Mouse (Mus musculus) cerebellum, adult 9-10 months (tissue): Measurements from ENCODE around the gene Olfr1369-ps1.
"Not testable (repeated sequence)": the region's sequence is repeated elsewhere in the genome, so short reads cannot be mapped to it uniquely, and the experiment has no call there.

Experiments
- DNase-seq: peaks from one replicate; pipeline ENCODE4 v3.0.0; 2022

Gene Olfr1369-ps1

GRCm38 (mm10) chr13:21111183-21111582 lies at the start of gene Olfr1369-ps1:
TSS of gene Olfr1369-ps1 (plus strand) at chr13:21111483.
- DNase-seq = not testable (repeated sequence)

DNA sequence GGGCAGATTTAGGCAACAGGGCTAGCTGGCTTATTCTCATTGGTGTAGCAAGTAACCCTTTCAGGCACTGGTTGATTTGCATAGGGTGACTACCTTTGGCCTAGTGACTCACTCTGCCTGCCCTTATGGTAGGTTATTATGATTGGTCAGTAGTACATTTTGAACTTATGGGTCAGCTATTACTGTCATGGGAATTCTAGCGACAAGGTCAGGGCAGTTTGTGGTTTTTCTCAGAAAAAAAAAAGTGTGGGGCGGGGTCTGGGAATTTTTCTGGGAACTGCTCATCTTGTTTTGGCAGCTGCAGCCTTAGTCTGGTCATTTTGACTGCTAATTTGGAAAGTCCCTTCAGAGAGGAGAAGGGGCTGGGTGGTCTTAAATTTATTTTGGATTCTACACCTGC lies 45.3 kb upstream of the Olfr1369-ps1 start:
- DNase-seq = no peak

GRCm38 (mm10) chr13:21074847-21075246 lies 36.4 kb upstream of the Olfr1369-ps1 start, which contains the start of gene Olfr1370:
TSS of gene Olfr1370 (minus strand) at chr13:21074947.
- DNase-seq = no peak

DNA sequence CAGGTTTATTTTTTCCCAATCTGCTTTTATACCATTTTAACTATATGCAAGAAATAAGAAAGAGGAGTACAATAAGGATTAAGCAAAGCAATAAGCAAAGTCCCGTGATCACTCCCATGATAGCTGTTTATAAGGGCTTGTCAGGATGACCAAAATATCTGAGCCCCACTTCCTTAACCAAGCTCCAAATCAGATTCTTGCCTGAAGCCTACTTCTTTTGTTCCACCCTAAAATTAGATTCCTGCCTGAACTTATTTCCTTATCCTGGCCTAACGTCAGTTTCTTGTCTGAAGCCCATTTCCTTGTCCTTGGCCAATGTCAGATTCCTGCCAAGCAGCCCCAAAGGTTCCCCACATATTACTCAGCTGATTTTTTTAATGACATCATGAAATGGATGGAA lies 28.6 kb upstream of the Olfr1369-ps1 start:
- no peak for DNase-seq

GRCm38 (mm10) chr13:21109759-21110158 lies 1.5 kb upstream of the Olfr1369-ps1 start:
- DNase-seq = no peak

DNA sequence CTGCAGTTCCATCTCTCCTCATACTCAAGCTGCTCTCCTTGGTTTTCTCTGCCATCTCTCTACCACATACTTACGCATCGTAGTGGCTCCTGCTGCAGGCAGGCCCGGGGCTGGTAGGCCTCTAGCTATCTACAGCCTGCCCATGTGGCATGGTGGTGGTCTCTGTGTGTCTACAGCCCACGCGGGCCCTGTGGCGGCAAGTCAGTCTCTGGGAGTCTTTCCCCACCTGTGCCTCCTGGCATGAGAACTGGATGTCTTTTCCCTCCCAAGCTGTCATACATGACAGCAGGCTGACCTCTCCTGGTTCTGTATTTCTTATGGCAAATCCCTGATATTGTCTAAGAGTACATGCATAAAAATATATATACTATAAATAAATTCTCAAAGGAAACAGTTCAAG lies 842 bp upstream of the Olfr1369-ps1 start:
- DNase-seq = no peak

- no peak for DNase-seq
These were observed 2.8 kb downstream of the Olfr1369-ps1 start for GRCm38 (mm10) chr13:21114121-21114520.

DNA sequence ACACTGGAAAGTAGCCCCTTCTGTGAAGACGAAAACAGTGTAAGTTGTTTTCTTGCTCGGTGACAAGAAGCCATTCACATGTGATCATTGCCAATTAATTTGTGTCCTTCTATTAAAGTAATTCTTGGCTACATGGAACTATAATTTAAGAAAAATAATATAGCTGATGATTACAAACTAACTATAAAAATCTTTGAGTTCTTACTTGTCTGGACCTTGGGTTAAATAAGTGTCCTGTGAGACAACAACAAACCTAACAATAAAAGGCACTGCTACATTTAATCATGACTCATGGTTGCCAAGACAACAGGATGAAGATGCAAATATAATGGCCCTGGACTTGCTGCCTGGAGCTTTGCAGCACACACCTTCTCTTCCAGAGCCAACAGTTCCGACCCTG lies 18.1 kb downstream of the Olfr1369-ps1 start, which contains the start of gene Olfr263:
Olfr263 (plus strand) TSS at position 301 of the 400 bp plus-strand sequence.
- not testable (repeated sequence) for DNase-seq

DNA sequence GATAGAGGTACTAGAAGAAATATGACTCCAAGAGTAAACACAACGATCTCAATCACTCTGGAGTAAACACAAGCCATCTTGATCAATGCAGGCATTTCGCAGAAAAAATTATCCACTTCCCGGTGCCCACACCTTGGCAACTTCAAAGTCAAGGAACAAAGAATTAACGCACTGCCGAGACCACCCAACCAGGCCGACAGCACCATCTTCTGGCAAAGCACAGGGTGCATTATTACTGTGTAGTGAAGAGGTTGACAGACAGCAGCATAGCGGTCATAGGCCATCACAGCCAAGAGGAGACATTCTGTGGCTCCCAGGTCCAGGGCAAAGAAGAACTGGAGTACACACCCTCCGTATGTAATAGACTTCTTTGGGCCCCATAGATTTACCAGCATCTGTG lies 31.1 kb downstream of the Olfr1369-ps1 start:
- no peak for DNase-seq

DNA sequence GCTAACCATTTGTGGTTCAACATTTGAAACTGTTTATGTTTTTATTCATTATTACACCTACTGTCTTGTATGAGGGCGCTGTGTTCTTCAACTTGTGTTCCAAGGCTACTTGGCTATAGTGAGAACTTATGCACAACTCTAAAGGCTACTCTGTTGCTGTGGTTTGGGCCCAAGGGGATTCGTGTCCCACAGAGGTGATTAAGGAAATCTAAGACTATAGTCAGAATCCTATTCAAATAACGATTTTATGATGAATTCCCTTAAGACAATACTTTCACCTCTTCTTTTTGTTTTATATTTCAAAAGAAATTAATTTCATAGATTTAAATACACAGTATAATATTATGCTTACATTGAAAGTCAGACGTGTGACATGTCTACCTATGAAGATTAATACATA lies 34.5 kb downstream of the Olfr1369-ps1 start, which contains the start of gene Olfr1368:
Olfr1368 (minus strand) TSS at position 101 of the 400 bp plus-strand sequence.
- DNase-seq = no peak

DNA sequence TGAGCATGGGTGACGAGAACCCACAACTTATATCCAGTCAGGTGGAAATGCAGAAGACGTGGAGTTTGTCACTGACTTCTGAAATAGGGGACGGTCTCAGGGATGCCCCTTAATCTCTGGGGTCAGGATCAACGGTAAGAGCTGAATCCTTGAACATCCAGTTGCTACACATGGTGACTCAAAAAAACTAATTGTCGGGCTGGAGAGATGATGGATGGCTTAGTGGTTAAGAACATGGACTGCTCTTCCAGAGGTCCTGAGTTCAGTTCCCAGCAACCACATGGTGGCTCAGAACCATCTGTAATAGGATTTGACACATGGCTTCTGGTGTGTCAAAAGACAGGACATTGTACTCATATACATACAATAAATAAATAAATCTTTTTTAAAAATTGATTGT lies 44.6 kb downstream of the Olfr1369-ps1 start:
- DNase-seq = no peak

GRCm38 (mm10) chr13:21158071-21158470 lies 46.8 kb downstream of the Olfr1369-ps1 start:
- peak; percentile 22 for DNase-seq

DNA sequence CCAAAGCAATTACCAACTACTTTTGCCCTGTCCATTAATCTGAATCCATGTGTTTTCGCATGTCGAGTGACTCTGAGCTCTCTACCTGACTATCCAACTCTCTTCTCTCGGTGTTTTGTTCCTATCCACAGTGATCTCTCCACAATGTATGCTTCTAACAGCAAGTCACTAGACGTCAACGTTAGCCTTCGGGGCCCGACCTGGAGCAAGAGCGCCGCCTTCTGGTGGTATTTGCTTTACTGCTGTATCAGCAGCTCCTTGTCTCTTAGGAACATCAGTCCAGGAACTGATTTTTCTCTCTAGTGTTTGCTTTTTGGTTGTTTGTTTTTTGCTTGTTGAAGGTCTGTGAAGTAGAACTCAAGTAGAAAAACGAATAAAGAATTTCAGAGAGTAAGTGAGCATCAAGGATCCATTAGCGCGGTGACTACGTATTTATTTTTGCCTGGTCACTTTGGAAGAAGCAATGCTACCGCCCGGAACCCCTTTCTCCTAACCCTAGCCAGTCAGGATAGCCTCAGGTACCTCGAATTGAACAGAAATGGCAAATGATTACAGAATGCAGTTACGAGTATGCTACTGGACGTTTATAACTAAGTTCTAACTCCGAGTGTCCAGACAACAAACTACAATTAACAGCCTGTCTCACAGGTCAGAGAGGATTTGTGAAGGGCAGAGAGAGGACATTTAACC lies 47.6 kb downstream of the Olfr1369-ps1 start:
- peak; percentile 92 for DNase-seq

DNA sequence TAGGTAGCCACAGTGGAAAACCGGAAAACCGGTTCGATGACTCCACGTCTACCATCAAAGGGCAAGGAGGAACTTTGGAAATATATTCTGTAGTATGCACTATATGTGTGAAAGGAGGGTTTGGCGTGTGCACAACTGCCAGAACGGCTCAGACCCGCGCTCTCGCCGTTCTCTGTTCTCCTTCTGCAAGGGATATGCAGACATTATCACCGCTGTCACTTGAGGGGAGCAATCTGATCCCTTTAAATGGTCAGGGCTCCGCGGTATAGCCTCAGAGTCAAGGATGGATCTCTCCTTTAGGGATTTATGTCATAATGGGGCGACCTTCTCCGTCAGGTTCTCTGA lies 48.2 kb downstream of the Olfr1369-ps1 start:
- DNase-seq = peak; percentile 34

- DNase-seq = no peak
These were observed 48.8 kb downstream of the Olfr1369-ps1 start for GRCm38 (mm10) chr13:21160041-21160511.

GRCm38 (mm10) chr13:21160657-21161590 lies 49.6 kb downstream of the Olfr1369-ps1 start:
- peak; percentile 92 for DNase-seq

- no peak for DNase-seq
These were observed 50.3 kb downstream of the Olfr1369-ps1 start for GRCm38 (mm10) chr13:21161591-21161990.

GRCm38 (mm10) chr13:21162591-21162990 lies 51.3 kb downstream of the Olfr1369-ps1 start:
- DNase-seq = no peak

- DNase-seq = peak; percentile 90
These were observed 55.9 kb downstream of the Olfr1369-ps1 start for GRCm38 (mm10) chr13:21166936-21167909.

- no peak for DNase-seq
These were observed 56.6 kb downstream of the Olfr1369-ps1 start for GRCm38 (mm10) chr13:21167910-21168300.

DNA sequence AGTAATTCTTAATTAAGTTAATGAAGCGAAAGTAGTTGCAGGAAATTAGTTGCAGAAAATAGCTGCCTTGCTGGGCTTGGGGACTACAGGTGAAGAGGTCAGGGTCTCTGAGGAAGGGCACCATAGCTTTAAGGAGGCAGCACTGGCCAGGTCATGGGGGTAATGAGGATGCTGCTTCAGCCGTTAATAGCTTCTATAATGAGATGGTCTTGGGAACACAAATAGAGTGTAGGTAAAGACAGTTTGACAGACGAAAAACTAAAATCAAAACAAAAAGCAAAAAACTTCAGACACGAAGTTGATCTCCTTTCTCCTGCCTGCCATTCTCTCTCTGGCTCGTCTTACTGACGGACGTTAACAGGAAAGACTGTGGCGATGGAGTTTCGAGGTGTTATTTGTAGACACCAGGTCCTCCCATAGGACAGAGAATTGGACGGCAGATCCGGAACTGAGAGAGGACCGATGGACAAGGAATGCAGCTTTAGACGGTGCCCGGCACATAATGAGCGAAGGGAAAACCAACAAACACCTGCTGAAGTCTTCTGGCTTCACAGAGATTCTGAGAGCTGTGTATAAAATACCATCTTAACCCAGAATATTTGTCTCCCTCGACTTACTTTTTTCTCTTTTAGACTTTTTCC lies 57.2 kb downstream of the Olfr1369-ps1 start:
- DNase-seq = peak; percentile 58
